Mouse (Mus musculus) CD4-positive naive resting alpha-beta T cell, adult 57 days (primary cell): ENCODE results near the gene B230118H07Rik. TPM values are rescaled to one million over a fixed set of nuclear protein-coding genes. Genes with fewer than 3 reads are reported as not detected.

Source experiments
- total RNA-seq: library from RNA; stranded (reverse); gene quantifications from one replicate; pipeline ENCODE4 v1.2.4, GENCODE M21; 2023

B230118H07Rik gene
- total RNA-seq, result 3.5 TPM

GRCm38 (mm10) chr2:101649114-101649671 lies at the start of gene B230118H07Rik, which contains the start of gene Rag1:
B230118H07Rik (minus strand) TSS chr2:101649532.
Rag1 (minus strand) TSS chr2:101649501.

GRCm38 (mm10) chr2:101678236-101679021 lies 29.1 kb upstream of the B230118H07Rik start, which contains the start of gene Traf6:
Traf6 (plus strand) TSS chr2:101678429.

GRCm38 (mm10) chr2:101624526-101624925 lies 24.8 kb downstream of the B230118H07Rik start, which contains the start of gene Rag2:
Rag2 (plus strand) TSS chr2:101624718.

Other genes with a start within 250 kb of the B230118H07Rik start
- not detected for gene Rag2, start 24.8 kb downstream of the B230118H07Rik start, total RNA-seq
- gene Rag1, start within 50 bp of the B230118H07Rik start, total RNA-seq, result not detected
- gene Traf6, start 28.9 kb upstream of the B230118H07Rik start, total RNA-seq, result 52.5 TPM
- gene Prr5l, start 233.5 kb upstream of the B230118H07Rik start, total RNA-seq, result 2.1 TPM
- gene Commd9, start 236.7 kb upstream of the B230118H07Rik start, total RNA-seq, result 15.1 TPM